Mouse (Mus musculus) limb, embryonic 14.5 days (tissue): Measurements from ENCODE around the gene Mcu. TPM values are rescaled to one million over a fixed set of nuclear protein-coding genes. Genes with fewer than 3 reads are reported as not detected.

Source experiments
- ATAC-seq: fragments of 200-750 bp; cut with Nextera tagmentation; 2 replicates; pipeline ENCODE4 v1.8.0; 2017; ENCODE audit warnings: low read depth, moderate number of reproducible peaks, moderate TSS enrichment; ENCODE audit not compliant: low FRiP score
- DNase-seq: peaks from one replicate; pipeline ENCODE4 v3.0.0-alpha.2; 2015; ENCODE audit warnings: low spot score
- H3K27ac ChIP-seq: fragments of 300-500 bp; sonication (generic); replicated peaks from 2 replicates; pipeline ENCODE4 v1.5.1; 2014; ENCODE audit warnings: low read depth, mild to moderate bottlenecking, low read length, moderate library complexity, mixed read lengths
- H3K27me3 ChIP-seq: fragments of 300-500 bp; sonication (generic); 2 replicates; pipeline ENCODE4 v1.6.1; 2014; ENCODE audit warnings: low read length, mixed read lengths; ENCODE audit not compliant: control insufficient read depth, insufficient read depth
- H3K36me3 ChIP-seq: fragments of 300-500 bp; sonication (generic); 2 replicates; pipeline ENCODE4 v1.6.1; 2014; ENCODE audit warnings: mild to moderate bottlenecking, low read length, moderate library complexity, mixed read lengths; ENCODE audit not compliant: control insufficient read depth, insufficient read depth
- H3K4me1 ChIP-seq: fragments of 300-500 bp; sonication (generic); 2 replicates; pipeline ENCODE4 v1.6.1; 2014; ENCODE audit warnings: antibody characterized with exemption, low read length, mixed read lengths; ENCODE audit not compliant: control insufficient read depth, insufficient read depth
- H3K4me2 ChIP-seq: fragments of 300-500 bp; sonication (generic); replicated peaks from 2 replicates; pipeline ENCODE4 v1.6.1; 2014; ENCODE audit warnings: low read depth, mild to moderate bottlenecking, low read length, moderate library complexity; ENCODE audit not compliant: severe bottlenecking
- H3K4me3 ChIP-seq: fragments of 300-500 bp; sonication (generic); replicated peaks from 2 replicates; pipeline ENCODE4 v1.5.1; 2014; ENCODE audit warnings: low read length
- H3K9ac ChIP-seq: fragments of 300-500 bp; sonication (generic); 2 replicates; pipeline ENCODE4 v1.6.1; 2014; ENCODE audit warnings: mild to moderate bottlenecking, low read depth, low read length, moderate library complexity; ENCODE audit not compliant: severe bottlenecking
- H3K9me3 ChIP-seq: fragments of 300-500 bp; sonication (generic); 2 replicates; pipeline ENCODE4 v1.6.1; 2016; ENCODE audit warnings: low read length; ENCODE audit not compliant: control insufficient read depth
- POLR2A ChIP-seq: fragments of 200-500 bp; IDR thresholded peaks from 2 replicates; pipeline ENCODE4 v1.8.0; 2012; ENCODE audit warnings: inconsistent platforms, mild to moderate bottlenecking, moderate library complexity, borderline replicate concordance; ENCODE audit not compliant: insufficient read depth, insufficient read length; ENCODE audit errors: extremely low read depth
- WGBS: fragments of 180-500 bp; shearing (Covaris S2); extraction: QIAGEN DNeasy Blood & Tissue Kit; methylation state at CpG from one replicate; pipeline ENCODE4 v1.1.7; 2014; 5-methylcytosine and 5-hydroxymethylcytosine counted together
- polyA plus RNA-seq, 2 experiments: library from polyadenylated mRNA; depleted of rRNA in 1 of 2; stranded (reverse) in 1 of 2; unstranded in 1 of 2; fragments of >200 nt; fragmentation: Nextera tagmentation in 1 of 2; extraction: Ambion mirVana in 1 of 2; gene quantifications; 2 replicates each; pipeline versions ENCODE4 v1.2.1 to v1.2.3; 2012 to 2014

Mcu gene
- polyA plus RNA-seq, 2 experiments, result 34.5 to 54.2 TPM

DNA sequence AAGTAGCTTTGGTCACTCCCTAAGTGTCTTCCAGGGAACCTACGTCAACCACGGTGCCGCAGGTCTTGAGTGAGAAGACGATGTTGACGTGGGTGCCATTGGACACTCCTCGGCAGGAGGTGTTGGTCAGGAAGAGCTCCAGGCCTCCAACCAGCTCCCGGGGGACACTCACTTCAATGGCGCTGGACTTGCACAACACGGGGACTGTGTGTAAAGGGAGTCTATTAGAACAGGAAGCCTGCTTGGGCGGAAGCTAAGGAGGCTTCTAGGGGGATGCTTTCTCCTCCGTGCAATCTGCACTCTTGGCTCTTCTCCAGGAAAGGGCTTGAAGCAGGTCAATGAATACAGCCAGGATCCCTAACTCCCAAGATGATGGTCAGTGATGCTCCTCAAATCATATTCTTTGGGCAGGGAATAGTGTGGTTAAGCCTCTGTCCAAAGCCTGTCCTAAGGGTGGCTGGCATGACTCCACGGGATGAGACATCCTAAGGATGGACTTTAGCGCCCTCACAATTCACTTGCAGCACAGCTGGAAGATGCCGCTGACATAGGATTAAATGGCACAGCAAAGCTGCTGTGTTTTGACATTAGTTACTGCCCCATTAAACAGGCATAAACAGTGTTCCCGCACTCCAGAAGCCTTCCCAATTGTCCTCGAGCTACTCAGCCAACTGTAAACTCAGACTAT is 186.9 kb downstream of the Mcu start:
- H3K27ac ChIP-seq, result no peak overlapping the region
- no peak for DNase-seq
- peaks cover 8% of the 10 kb centered on the region for H3K4me1 ChIP-seq
- no peak for TF ChIP-seq POLR2A
- H3K4me2 ChIP-seq, result no peak overlapping the region
- no peak overlapping the region for H3K9ac ChIP-seq
- H3K27me3 ChIP-seq, result no peaks in the 10 kb centered on the region
- no peak for ATAC-seq
- WGBS, result 77% methylated on average over 16 of the region's 16 CpGs
- no peaks in the 10 kb centered on the region for H3K36me3 ChIP-seq
- H3K9me3 ChIP-seq, result no peaks in the 10 kb centered on the region
- no peak overlapping the region for H3K4me3 ChIP-seq

DNA sequence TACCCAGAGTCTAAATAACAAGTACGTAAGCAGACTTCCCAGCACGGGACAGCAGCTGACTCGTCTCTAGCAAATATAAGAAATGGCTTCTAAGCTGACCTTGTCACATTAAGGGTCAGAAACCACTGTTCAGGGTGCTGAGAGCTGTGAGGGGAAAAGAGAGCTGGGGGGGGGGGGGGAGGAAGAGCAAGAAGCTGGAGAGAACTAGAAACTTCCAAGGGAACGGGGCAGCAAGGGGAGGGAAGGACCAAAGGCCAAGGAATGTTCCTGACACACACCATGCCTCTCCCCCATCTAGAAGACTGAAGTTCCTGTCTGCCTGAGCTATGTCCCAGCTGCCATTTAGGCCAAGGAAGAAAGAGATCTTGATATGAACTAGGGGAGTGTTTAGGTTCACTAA is 190.1 kb downstream of the Mcu start:
- DNase-seq (no peak), ATAC-seq (no peak)
- Histone ChIP-seq H3K27ac (no peak overlapping the region), H3K4me1 (peaks cover 15% of the 10 kb centered on the region), H3K27me3 (no peaks in the 10 kb centered on the region), H3K4me3 (no peak overlapping the region), H3K36me3 (no peaks in the 10 kb centered on the region), H3K9ac (no peak overlapping the region), H3K4me2 (no peak overlapping the region), H3K9me3 (no peaks in the 10 kb centered on the region)
- 86% methylated on average over 4 of the region's 4 CpGs for WGBS
- no peak for TF ChIP-seq POLR2A

DNA sequence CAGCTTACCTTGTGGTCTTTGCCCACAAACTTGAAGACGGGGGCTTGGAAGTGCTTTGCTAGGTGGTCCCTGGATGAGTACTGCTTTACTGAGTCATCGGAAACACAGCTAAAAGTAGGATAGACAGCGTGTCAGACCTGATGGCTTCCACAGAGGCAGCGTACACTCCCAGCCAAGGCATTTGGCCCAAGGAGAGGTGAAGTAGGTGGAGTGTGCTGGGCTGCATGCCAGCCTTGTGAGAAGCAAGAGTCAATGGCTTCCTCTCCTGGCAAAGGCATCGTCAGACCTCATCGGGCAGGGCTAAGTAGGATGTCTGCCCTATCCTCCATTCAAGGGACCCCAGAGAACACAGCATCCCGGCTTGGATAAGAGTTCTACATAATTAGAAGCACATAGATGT is 191.1 kb downstream of the Mcu start:
- H3K4me1 ChIP-seq, result peaks cover 15% of the 10 kb centered on the region
- no peaks in the 10 kb centered on the region for H3K9me3 ChIP-seq
- H3K27me3 ChIP-seq, result no peaks in the 10 kb centered on the region
- H3K4me3 ChIP-seq, result no peak overlapping the region
- DNase-seq (peak; percentile 36), ATAC-seq (peak; percentile 53; the same call in 1 of the 2 replicates)
- WGBS, result 73% methylated on average over 7 of the region's 7 CpGs
- no peak overlapping the region for H3K4me2 ChIP-seq
- no peaks in the 10 kb centered on the region for H3K36me3 ChIP-seq
- no peak overlapping the region for H3K9ac ChIP-seq
- TF ChIP-seq POLR2A, result no peak
- H3K27ac ChIP-seq, result no peak overlapping the region

DNA sequence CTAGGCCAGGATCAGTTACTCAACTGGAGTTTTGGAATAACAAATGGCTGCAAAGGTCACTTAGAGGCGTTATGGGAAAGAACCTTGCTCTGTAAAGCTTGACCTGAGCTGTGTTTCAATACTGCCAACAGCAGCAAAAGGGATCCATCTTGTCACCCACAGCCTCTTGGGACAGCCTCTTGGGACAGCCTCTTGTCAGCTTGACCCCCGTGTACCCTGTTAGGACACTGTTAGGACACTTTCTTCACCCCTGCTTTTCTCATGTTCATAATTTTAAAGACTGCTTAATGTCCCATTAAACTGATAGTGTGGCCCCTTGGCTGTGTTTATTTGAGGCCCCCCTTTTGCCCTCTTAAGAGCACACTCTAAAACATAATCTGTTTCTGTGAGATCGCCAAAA is 192.0 kb downstream of the Mcu start:
- 59% methylated on average over 3 of the region's 3 CpGs for WGBS
- Histone ChIP-seq H3K27me3 (no peaks in the 10 kb centered on the region), H3K36me3 (no peaks in the 10 kb centered on the region), H3K4me1 (peaks cover 15% of the 10 kb centered on the region), H3K9ac (no peak overlapping the region), H3K27ac (no peak overlapping the region), H3K4me2 (no peak overlapping the region), H3K4me3 (no peak overlapping the region), H3K9me3 (no peaks in the 10 kb centered on the region)
- ATAC-seq (no peak), DNase-seq (no peak)
- TF ChIP-seq POLR2A, result no peak

DNA sequence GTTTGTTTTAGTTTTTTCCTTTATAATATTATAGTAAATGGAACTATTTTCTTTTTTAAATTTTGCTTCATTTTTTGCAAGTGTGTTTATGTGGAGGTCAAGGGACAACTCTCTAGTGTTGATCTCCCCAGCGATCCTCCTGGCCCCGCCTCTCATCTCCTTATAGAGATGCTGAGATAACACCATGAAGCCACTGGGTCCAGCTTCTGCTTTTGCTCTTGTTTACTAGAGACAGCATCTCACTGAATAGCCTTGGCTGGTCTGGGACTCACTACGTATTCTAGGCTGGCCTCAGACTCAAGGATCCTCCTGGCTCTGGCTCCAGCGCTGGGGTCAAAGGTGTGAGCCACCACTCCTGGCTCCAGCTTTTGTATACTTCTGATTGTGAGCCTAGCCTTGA is 197.0 kb downstream of the Mcu start:
- H3K4me2 ChIP-seq, result no peak overlapping the region
- no peak overlapping the region for H3K9ac ChIP-seq
- no peaks in the 10 kb centered on the region for H3K9me3 ChIP-seq
- peaks cover 6% of the 10 kb centered on the region for H3K4me1 ChIP-seq
- ATAC-seq (no peak), DNase-seq (no peak)
- no peaks in the 10 kb centered on the region for H3K27me3 ChIP-seq
- H3K4me3 ChIP-seq, result no peak overlapping the region
- no peaks in the 10 kb centered on the region for H3K36me3 ChIP-seq
- H3K27ac ChIP-seq, result no peak overlapping the region
- TF ChIP-seq POLR2A, result no peak
- 87% methylated on average over 4 of the region's 4 CpGs for WGBS

DNA sequence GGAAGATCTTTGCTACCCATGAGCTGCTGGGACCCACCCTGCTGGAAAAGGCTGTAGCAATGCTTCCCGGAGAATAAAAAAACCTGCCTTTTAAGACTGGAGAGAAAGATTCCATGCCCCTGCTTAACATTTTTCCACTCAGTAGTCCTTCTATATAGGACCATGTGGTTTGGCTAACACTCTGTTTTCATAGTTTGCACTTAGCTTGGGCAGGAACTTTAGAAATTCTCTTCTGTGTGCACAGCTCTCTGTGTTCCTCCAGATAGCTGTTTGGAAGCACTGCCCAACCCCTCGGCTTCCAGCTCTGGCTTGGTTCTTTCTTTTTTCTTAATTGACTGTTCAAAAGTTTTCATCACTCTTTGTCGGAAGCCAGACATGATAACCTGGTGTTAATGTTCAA is 199.9 kb downstream of the Mcu start:
- Histone ChIP-seq H3K4me3 (no peak overlapping the region), H3K9me3 (no peaks in the 10 kb centered on the region), H3K27me3 (no peaks in the 10 kb centered on the region), H3K9ac (no peak overlapping the region), H3K36me3 (no peaks in the 10 kb centered on the region), H3K4me1 (no peaks in the 10 kb centered on the region), H3K4me2 (no peak overlapping the region), H3K27ac (peak overlapping the region; percentile 59)
- no peak for TF ChIP-seq POLR2A
- DNase-seq (peak; percentile 49), ATAC-seq (no peak; the same call in 1 of the 2 replicates)
- WGBS, result 65% methylated on average over 3 of the region's 3 CpGs
